Mouse (Mus musculus) testis, adult 2 months (tissue): ENCODE measurements around the gene Lpcat1. TPM values are rescaled to one million over a fixed set of nuclear protein-coding genes. Genes with fewer than 3 reads are reported as not detected.

Source experiments
- H3K27ac ChIP-seq: fragments of 200-500 bp; 2 replicates; pipeline ENCODE4 v1.5.1; 2012; ENCODE audit warnings: low read depth, low read length; ENCODE audit not compliant: control insufficient read depth, insufficient read depth
- H3K27me3 ChIP-seq: fragments of 200-500 bp; 2 replicates; pipeline ENCODE4 v1.6.1; 2012; ENCODE audit warnings: mild to moderate bottlenecking, low read length, moderate library complexity; ENCODE audit not compliant: control insufficient read depth, insufficient read depth
- H3K36me3 ChIP-seq: fragments of 200-500 bp; 2 replicates; pipeline ENCODE4 v1.6.1; 2012; ENCODE audit warnings: mild to moderate bottlenecking, low read length; ENCODE audit not compliant: control insufficient read depth, insufficient read depth
- H3K4me1 ChIP-seq: fragments of 200-500 bp; 2 replicates; pipeline ENCODE4 v1.6.1; 2012; ENCODE audit warnings: low read length; ENCODE audit not compliant: control insufficient read depth, insufficient read depth
- H3K4me3 ChIP-seq: fragments of 200-500 bp; 2 replicates; pipeline ENCODE4 v1.5.1; 2012; ENCODE audit warnings: low read depth, mild to moderate bottlenecking, low read length, moderate library complexity, mixed read lengths; ENCODE audit not compliant: control insufficient read depth
- CTCF ChIP-seq: fragments of 200-500 bp; IDR thresholded peaks from 2 replicates; pipeline ENCODE4 v1.5.1; 2012; ENCODE audit warnings: low read depth, mild to moderate bottlenecking, inconsistent platforms, low read length, moderate library complexity; ENCODE audit not compliant: control insufficient read depth, insufficient read depth, insufficient replicate concordance
- POLR2A ChIP-seq: fragments of 200-500 bp; IDR thresholded peaks from 2 replicates; pipeline ENCODE4 v1.6.1; 2012; ENCODE audit warnings: low read depth, mild to moderate bottlenecking, inconsistent platforms, low read length, moderate library complexity; ENCODE audit not compliant: control insufficient read depth
- polyA plus RNA-seq: library from polyadenylated mRNA; depleted of rRNA; stranded (reverse); fragments of >200 nt; gene quantifications from 2 replicates; pipeline ENCODE4 v1.2.3, GENCODE M21; 2012

Lpcat1 gene
- polyA plus RNA-seq, 1 experiment = 2.0 TPM

DNA sequence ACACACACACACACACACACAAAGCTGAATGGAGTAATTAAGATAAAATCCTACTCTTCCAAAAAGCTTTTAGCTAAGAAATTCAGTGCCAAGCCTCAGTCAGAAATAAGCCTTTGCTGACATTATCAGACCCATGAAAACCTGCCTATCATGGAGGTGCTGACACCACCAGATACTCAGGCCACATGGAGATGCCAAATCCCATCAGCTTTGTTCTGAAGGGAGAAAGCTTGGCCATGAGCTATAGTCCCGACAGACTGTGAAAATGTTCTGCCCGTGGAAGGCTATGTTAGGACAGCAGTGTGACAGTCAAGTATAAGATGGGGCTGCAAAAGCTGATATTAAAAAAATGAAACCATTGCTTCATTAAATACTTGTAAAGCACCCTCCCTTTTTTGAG, 19.5 kb upstream of the Lpcat1 start:
- H3K27me3 ChIP-seq = no peaks in the 10 kb centered on the region
- H3K4me3 ChIP-seq = no peak overlapping the region
- no peaks in the 10 kb centered on the region for H3K4me1 ChIP-seq
- H3K27ac ChIP-seq = no peak overlapping the region
- no peaks in the 10 kb centered on the region for H3K36me3 ChIP-seq
- TF ChIP-seq CTCF (no peak), POLR2A (no peak)

DNA sequence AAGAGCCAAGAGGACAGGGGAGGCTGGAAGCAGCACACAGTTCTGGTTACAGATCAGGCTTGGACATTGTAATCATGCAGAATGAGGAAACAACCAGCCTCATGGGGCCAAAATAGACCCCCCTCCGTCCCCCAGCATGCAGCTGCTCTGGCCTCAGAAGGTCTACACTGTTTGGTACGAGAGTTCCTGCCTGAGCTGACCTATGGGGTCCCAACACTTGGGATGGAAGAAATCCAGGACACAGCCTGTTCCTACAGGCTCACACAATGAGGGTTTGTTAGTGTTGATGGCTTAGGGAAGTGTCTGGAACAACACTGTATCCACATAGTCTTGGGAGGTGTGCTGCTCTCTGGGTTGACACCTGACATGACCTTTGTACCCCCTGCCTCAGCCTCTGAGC, 18.8 kb upstream of the Lpcat1 start:
- Histone ChIP-seq H3K27ac (no peak overlapping the region), H3K27me3 (no peaks in the 10 kb centered on the region), H3K36me3 (no peaks in the 10 kb centered on the region), H3K4me3 (no peak overlapping the region), H3K4me1 (no peaks in the 10 kb centered on the region; the same call in 1 of the 2 replicates)
- no peak for TF ChIP-seq POLR2A
- TF ChIP-seq CTCF = no peak

DNA sequence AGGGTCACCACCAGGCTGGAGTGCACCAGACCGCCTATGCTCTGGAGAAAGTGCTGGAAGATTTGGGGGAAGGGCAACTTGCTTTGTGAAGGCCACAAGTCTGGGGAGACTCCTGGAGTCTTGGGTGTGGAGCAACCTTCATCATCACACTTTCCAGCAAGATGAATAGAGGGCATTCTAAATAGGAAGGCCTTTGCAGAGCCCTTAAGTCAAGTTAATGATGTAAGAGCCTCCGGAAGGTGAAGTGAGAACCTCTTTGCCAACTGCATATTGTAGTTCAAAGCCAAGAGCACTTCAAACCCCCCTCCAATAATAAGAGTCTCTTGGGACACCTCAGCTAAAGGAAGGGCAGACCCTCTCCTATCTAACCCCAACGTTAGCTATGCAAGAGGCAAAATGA, 18.3 kb upstream of the Lpcat1 start:
- Histone ChIP-seq H3K4me3 (no peak overlapping the region), H3K36me3 (no peaks in the 10 kb centered on the region), H3K27me3 (no peaks in the 10 kb centered on the region), H3K27ac (no peak overlapping the region), H3K4me1 (no peaks in the 10 kb centered on the region; the same call in 1 of the 2 replicates)
- TF ChIP-seq POLR2A (no peak), CTCF (no peak)

DNA sequence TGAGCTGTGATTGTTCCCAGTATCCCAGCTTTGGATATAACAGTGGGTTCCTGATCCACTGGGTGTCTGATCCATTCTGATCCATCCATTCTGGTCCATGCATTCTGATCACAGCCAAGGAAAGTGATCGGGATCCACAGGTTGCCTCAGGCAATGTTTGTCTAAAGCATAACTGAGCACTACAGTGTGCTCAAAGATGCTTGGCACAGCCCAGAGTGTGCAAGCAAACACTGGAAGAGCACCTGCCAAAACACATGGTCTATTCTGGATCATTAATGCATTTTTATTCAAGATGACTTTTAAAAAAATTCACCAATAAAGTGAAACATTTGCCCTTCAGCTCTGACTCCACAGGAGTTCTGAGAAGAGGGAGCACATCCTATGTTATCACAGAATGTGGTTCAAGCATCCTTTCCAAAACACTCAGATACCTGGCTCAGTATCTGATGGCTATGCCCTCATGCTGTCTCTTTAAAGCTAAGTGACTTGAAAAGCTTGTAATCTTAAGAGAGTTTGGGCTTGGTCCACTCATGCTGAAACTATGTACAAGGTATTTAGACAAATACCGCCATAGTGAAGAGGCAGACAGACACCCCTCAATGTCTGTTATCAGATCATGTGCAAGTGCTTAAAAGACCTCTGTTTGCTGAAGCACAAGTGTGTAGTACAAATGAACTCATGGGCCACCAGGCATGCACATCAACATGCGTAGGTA, 13.3 kb upstream of the Lpcat1 start:
- no peaks in the 10 kb centered on the region; the same call in 1 of the 2 replicates for H3K4me1 ChIP-seq
- no peak for TF ChIP-seq CTCF
- no peak for TF ChIP-seq POLR2A
- H3K36me3 ChIP-seq = no peaks in the 10 kb centered on the region
- H3K4me3 ChIP-seq = no peak overlapping the region
- no peak overlapping the region for H3K27ac ChIP-seq
- no peaks in the 10 kb centered on the region for H3K27me3 ChIP-seq

DNA sequence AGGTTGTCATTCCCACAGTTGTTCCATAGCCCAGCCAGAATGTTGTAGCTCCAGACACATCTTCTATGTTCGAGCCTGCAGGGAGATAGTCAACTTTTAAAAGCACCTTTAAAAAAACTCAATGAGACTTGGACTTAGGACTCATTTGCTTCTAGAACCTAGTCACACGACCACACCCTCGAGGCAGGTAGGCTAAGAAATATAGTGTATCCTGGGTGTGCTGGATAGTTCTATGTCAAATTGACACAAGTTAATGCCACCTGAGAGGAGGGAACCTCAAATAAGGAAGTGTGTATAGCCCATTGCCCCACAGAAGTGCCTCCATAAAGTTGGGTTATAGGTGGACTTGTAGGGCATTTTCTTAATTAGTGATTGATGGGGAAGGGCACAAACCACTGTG, 11.7 kb upstream of the Lpcat1 start:
- TF ChIP-seq POLR2A (no peak), CTCF (no peak)
- Histone ChIP-seq H3K27ac (no peak overlapping the region), H3K4me3 (no peak overlapping the region), H3K27me3 (no peaks in the 10 kb centered on the region), H3K36me3 (no peaks in the 10 kb centered on the region), H3K4me1 (no peaks in the 10 kb centered on the region; the same call in 1 of the 2 replicates)

DNA sequence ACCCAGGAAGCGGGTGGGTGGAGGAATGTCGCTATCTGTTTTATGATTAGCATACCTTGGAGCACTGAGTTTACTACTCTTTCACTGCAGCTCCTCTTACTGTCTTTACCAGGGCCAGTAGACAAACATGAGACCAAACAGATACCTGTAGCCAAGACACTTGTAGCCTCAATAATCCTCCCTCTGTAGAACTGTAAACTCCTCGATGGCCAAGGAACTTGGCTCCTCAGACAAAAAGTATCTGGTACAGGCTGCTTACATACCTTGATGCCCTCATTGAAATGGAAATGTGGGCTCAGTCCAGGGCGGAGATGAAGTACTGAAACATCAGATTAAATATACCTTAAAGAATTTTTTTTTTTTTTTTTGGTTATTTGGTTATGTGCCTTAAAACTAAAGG, 9.7 kb upstream of the Lpcat1 start:
- no peaks in the 10 kb centered on the region for H3K36me3 ChIP-seq
- TF ChIP-seq CTCF (no peak), POLR2A (no peak)
- no peaks in the 10 kb centered on the region; the same call in 1 of the 2 replicates for H3K4me1 ChIP-seq
- no peak overlapping the region for H3K27ac ChIP-seq
- no peaks in the 10 kb centered on the region for H3K27me3 ChIP-seq
- H3K4me3 ChIP-seq = no peak overlapping the region

DNA sequence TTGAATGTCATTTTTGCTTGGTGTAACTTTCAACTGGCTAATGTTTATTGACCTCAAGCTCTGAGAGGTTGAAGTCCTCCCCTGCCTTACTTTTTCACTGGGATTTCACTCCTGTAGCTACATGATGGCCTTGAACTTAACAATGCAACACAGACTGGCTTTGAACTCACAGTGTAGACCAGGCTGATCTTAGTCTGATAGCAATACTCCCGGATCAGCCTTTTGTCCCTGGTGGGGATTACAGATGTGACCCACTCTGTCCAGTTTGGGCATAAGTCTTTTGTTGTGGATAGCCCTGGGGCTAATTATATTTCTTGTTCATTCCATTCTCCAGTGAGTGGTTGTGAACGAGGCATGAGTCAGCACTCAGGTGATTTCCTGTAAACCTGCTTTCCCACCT, 9.3 kb upstream of the Lpcat1 start:
- TF ChIP-seq CTCF = no peak
- TF ChIP-seq POLR2A = no peak
- no peaks in the 10 kb centered on the region for H3K27me3 ChIP-seq
- H3K27ac ChIP-seq = no peak overlapping the region
- H3K36me3 ChIP-seq = no peaks in the 10 kb centered on the region
- H3K4me3 ChIP-seq = no peak overlapping the region
- no peaks in the 10 kb centered on the region; the same call in 1 of the 2 replicates for H3K4me1 ChIP-seq
